Mouse (Mus musculus) liver, embryonic 14.5 days (tissue): Measurements from ENCODE around the gene Mstn.

Experiments used
- CTCF ChIP-seq: IDR thresholded peaks from 2 replicates; pipeline ENCODE4 v1.5.1; 2016; ENCODE audit warnings: antibody characterized with exemption, low read depth, control low read depth
- EP300 ChIP-seq: IDR thresholded peaks from 2 replicates; pipeline ENCODE4 v1.6.1; 2016; ENCODE audit warnings: antibody characterized with exemption, low read depth

GRCm38 (mm10) chr1:53063921-53064320 lies 2.5 kb downstream of the Mstn start:
- TF ChIP-seq CTCF (no peak), EP300 (no peak)
